Mouse (Mus musculus): ENCODE measurements around the gene Nos1ap.

- TF ChIP-seq POLR2A (IDR thresholded peaks at IDR 0.05; ENCODE audit: borderline replicate concordance, insufficient read depth, low read length): no peak
- TF ChIP-seq CTCF (IDR thresholded peaks at IDR 0.05; ENCODE audit: borderline replicate concordance, insufficient read depth, low read depth, low read length): no peak
These were observed 312.6 kb downstream of the Nos1ap start, which contains the start of gene Sh2d1b1 for GRCm38 (mm10) chr1:170277016-170277415.

Data from cerebellum, adult 2 months (tissue).